Mouse (Mus musculus) erythroblast, adult 5-6 weeks (primary cell): Measurements from ENCODE around the gene Abcb4. TPM values are rescaled to one million over a fixed set of nuclear protein-coding genes. Genes with fewer than 3 reads are reported as not detected.
"Not testable (repeated sequence)": the region's sequence is repeated elsewhere in the genome, so short reads cannot be mapped to it uniquely, and the experiment has no call there.

Experiments
- ATAC-seq: replicated peaks from 2 replicates; pipeline ENCODE4 v1.8.0; 2016; ENCODE audit warnings: moderate number of reproducible peaks, mild to moderate bottlenecking, moderate TSS enrichment, inconsistent platforms; ENCODE audit not compliant: poor library complexity, low FRiP score, severe bottlenecking
- total RNA-seq, 2 experiments: library from RNA; stranded (forward) in 1 of 2; stranded (reverse) in 1 of 2; fragments of 150-400 nt in 1 of 2; fragments of 200-764, 138-1000 nt in 1 of 2; gene quantifications; 2 replicates each; pipeline versions ENCODE4 v1.2.3 to v1.2.4; 2015 to 2017; ENCODE audit warnings: low replicate concordance in 2 of 2

The Abcb4 gene
- total RNA-seq, 2 experiments from 2014 or later, result 174 to 418 TPM

DNA sequence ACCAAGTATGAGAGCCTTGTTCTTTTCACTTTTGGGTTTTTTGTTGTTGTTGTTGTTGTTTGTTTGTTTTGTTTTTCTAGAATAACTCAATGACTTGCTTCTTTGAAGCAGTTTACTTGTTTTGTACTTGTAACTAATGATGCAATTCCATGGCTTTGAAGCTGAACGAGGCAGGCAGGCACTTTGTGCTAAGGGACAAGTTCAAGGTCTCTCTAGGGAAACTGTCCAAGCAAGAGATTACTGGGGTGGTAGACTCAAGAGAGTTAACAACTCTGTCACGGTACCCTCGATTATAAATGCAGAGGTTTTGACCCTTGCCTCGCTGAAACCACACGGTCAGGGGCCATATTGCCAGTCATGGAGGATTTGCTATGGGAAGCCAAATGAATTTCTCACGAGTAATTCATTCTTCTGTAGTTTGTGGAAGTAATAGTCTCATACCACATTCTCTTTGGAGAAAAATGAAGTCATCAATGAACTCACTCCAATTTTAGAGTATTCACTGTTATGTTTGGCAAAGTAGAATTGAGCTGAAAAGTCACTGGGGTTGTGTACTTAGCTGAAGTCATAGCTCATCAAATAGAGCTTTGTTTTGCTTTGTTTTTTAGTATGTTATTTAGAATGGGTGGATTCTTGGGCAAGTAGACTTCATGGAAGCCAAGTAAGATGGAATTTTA lies 8.8 kb downstream of the Abcb4 start:
- no peak for ATAC-seq

DNA sequence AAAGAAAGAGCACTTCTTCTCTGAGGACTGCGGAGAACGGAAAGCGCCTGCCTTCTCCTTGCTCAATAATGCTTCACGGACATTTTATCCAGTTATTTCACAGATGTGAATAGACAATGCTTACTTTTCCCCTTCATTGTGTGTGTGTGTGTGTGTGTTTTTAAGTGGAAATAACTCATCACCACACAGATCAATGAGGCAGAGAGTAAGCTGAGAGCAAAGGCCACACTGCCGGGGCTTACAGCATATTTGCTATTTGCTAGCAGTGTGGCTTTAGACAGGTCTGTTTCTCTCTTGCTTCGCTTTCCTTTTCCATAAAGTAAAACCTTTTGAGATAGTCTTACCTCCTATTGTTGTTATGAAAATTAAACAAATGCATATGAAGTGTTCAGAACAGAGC lies 11.0 kb downstream of the Abcb4 start:
- no peak for ATAC-seq

DNA sequence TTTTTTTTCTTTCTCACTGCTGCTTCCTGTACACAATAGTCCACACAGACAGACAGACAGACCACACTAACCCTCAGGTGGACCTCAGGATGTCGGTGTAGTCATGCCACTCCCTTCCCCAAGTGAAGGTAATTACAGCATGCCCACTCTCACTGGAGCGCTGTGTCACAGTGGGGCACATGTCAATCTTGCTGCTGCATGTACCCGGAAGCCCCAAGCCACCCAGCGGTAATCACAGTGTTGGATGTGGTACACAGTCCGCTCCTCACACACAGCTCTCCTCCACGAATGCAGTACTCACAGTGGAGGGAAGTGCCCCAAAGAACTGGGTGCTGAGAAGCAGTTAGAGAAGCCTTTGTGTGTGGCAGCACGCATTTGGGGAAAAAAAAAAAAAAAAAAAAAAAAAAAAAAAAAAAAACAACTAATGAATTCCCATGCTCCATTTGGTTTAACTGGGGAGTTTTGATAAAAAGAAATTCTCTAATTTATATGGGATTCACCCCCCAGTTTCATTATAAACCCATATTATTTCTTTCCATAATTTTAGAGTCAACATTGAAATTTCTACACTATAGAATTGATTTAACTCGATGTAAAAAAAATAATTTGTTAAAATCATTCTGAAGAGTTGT lies 18.2 kb downstream of the Abcb4 start:
- 0 out of 2 replicates have a peak, but pooled peaks have one; percentile 26 for ATAC-seq

DNA sequence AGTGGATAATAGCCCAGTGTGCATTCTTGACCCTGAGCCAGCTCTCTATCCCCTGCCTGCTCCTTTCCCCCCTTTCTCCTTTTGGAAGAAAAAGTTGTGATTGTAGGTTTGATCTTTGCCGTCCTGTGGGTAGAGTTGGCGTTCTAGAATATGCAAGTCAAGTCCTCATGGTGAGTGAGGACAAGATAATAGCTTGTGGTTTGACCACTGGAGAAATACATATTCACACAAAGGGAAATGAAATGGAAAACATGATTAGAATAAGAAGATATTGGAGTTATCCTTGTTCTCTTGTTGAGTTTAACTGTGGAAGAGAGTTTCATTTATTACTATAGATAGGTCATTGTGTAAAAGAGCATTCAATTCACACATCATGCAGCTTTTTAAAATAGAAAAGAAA lies 22.9 kb downstream of the Abcb4 start:
- no peak for ATAC-seq

DNA sequence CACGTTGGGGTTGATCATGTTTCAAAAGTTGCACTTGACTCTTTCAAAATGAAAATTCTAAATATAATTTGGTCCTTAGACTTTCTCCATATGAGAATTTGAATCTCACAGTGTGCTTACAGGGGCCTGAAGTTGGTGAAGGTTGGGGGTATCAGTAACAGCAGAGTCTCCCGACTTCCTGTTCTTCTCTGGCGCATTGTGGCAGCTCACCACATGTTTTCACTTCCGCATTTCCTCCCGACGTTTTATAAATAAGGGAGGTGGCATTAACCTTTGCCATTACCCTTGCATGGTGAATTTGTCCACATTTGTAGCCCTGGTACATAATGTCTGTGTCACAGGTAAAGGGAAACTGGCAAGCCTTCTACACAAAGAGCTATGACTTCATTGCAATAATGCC lies 23.6 kb downstream of the Abcb4 start:
- no peak for ATAC-seq

DNA sequence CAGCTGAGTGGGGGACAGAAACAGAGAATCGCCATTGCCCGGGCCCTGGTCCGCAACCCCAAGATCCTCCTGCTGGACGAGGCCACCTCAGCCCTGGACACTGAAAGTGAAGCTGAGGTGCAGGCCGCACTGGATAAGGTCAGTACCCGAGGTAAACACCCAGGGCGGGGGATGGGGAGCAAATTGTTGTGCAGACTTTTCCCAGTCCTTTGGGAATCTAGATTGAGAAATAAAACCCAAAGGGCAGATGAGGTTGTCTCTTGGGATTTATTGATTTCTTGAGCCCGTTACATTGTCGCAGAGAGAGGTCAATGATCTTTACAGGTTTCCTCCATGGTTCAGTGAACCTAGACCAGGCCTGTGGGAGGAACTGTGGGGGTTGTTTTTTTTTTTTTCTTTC lies 34.9 kb downstream of the Abcb4 start:
- no peak for ATAC-seq

DNA sequence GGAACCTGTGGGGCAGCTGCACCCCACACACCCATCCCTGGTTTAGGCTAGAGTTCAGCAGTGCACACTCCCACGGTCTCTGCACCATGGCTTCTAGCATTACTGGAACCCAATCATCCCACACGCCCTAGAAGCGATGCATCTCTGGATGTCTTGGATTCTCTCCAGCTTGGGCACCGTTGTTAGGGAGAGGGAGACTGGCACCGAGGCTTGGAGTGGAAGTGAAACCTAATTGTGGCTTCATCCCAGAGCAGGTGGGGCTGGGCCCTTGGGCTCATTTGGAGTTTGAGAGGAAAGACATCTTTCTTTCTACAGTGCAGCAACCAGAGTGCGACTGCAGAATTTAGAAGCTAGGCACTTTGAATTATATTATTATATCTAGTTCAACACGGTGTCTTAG lies 44.4 kb downstream of the Abcb4 start:
- ATAC-seq, result no peak

DNA sequence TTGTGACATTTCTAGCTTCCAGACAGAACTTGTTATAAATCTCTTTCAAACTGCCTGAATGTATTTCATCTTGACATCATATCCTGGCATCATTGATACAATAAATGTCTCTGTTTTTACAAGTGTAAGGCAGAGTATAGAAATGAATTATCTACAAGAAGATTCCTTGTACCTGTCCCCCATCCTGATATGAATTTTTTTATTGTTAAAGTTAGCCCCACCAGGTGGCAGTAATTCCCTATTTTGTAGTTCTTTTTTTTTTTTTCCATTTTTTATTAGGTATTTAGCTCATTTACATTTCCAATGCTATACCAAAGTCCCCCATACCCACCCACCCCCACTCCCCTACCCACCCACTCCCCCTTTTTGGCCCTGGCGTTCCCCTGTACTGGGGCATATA lies 47.7 kb downstream of the Abcb4 start:
- not testable (repeated sequence) for ATAC-seq

DNA sequence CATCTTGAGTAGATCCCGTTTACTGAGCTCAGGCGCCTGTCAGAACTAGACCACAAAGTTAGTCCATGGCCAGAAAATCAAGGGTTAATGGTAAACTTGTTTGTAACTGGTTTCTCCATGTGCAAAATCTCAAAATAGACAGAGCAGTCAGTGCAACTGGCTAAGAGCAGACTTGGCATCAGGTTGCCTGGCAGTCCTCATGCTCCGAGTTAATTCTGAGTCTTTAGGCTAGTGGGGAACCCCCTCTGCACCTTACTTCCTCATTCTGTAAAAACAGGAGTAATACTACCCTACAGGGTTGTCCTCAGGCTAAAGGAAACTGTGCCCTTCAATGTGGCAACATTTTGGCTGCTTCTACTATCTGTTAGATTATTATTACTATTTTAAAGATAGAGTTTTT lies 50.3 kb downstream of the Abcb4 start:
- ATAC-seq, result no peak

DNA sequence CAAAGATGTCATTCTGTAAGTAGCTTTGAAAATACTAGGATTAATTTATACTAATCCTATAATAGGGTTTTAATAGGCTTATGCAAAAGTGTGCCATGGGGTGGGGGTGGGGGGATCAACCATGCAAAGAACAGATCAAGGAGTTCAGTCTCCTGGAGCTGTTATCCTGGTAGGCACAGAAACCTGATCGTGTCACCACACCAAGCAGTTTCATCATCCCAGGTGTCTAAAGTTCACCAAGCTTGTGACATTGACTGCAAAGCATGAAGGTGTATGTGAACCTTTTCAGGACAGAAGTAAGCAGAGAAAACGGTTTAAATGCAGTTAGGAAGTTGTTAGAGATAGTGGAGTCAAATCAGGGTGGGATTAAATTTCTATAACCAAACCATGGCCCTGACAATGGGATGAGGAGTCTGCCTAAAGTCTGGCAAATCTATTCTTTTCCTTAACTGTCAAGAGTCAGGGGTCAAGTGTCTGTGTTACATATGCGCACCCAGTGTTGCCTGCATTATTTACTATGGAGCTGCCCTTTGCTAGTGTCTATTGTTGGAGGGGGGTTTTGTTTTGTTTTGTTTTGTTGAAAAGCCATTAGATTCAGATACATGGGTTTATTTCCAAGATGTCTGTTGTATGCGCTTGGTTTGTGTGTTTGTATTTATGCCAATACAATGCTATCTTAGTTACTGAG lies 54.0 kb downstream of the Abcb4 start:
- no peak for ATAC-seq

DNA sequence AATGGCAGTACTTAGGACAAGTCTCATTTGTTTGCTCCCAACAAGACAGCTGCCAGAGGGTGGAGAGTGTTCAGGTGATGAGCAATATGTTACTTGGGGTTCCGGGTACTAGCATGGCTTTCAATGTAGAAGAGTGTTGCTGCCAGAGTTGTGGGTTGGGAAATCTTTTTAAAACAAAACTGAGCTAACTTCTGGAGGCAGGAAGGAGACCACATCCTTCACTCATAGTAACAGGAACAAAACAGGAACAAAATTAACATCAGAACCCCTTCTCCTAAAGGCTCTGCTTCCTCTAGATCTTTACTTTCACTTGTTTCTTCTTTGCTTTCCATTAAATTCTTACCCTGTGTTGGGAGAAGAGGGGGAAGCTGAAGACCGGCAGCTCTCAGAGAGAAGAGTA lies 60.1 kb downstream of the Abcb4 start:
- no peak for ATAC-seq

DNA sequence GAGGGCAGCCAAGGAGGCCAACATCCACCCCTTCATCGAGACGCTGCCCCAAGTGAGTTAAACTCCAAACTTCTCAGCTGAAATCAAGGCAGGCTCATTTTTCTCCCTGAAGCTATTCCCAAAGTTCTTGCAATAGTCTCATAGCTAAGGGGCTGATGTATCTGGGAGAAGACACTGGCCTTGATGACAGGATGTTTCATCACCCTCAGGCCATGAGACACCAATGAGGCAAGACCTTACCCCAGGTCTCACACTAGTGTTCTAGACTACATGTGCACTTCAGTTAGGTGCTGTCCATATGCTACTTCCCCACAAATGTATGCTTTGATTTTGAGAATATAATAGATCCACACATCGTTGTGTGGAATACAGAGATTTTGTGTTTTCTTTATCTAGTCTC lies 62.0 kb downstream of the Abcb4 start:
- no peak for ATAC-seq

DNA sequence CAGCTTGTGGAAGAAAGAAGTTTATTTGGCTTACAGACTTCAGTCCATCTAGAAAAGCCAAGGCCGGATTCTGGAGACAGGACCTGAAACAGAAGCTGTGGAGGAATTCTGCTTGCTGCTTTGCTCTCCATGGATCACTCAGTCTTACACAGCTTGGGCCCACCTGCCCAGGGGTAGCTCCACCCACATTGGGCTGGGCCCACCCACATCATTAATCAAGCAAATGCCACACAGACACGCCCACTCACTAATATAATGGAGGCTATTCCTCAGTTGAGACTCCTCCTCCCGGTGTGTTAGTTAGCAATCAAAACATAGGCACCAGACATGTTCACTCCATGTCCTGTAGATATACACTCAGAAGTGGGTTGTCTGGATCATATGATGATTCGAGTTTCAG lies 67.0 kb downstream of the Abcb4 start:
- ATAC-seq, result no peak

DNA sequence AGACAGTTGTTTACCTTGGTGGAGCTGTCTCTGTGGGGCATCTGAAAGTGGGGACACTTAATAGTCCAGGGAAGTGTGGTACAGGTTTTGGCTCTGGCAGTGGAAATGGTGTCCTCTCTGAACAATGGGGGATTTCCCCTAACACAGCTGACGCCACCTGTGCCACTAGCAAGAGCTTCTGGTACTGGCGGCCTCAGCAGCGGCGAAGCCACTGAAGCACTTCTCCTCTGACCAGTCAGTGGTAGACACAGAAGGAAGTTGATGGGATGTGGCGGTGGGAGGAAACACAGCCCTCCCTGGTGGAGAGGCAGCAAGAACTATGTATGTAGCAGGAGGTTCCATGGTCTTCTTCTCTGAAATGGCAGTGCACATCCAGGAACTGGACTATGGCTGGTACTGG lies 71.0 kb downstream of the Abcb4 start:
- ATAC-seq, result no peak

DNA sequence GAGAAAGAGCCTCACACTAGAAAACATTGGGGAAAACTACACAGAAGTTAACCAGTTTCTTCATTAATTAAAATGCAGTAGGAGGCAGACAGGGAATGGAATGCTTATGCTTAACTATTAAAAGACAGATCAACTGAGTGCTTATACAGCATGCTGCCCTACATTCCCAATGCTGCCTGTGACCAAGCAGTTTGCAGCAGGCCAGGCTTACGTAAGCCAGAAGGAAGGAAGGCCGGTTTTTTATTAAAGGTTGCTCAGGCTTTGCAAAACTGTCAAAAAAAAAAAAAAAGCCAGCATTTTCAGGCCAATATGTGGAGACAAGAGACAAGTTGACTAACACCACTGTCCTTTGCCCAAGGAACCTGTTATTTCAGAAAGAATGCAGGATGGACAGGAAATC lies 77.2 kb downstream of the Abcb4 start:
- ATAC-seq, result no peak

DNA sequence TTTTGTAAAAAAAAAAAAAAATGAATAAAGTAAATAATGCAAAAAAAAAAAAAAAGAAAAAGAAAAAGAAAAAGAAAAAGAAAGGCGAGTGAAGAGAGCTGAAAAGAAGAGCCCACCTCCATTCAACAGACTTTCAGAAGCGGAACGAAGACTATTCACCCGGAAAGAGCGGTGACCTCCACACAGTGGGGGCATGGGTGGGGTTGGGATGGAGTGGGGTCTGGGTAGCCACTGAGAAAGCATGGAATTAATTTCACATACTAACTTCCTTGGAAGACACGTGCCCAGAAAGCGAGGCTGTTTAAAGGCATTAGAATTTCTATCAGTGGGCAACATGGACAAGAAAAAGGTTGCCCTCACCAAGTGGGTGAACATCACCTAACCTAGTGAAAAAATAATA lies 78.8 kb downstream of the Abcb4 start:
- ATAC-seq, result no peak

DNA sequence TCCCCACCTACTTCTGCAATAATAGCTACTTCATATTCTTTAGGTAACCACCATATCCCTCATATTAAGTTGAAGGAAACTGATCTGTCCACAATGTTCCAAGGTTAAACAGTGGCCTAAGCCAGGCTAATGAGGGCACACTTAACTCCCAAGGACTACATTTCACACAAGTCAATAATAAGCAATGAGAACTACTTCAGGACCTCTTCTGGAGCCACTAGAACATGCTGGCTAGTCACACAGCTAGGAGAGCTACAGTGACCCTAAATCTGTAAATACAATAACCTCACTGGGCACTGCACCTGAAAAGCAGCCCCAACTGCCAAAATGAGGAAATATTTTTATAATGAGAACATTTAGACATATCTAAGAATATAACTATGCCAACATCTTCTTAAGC lies 81.2 kb downstream of the Abcb4 start:
- no peak for ATAC-seq

DNA sequence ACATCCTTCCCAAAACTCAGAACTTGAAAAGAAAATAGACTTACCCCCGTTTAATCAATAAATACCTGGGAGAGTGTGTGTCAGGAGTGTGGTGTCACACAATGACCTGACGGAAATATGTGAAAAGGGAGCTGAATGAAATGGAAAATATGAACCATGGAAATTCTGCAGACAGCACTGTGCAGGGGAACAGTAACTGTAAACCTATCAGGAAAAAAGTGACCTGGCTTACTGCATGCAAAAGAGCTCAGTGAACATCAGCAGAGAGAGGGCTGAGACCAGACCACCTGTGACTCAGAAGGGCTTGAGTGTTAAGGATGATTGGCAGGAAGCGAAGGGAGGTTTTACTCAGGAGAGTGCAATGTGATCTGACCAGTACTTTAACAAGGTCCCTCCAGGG lies 92.0 kb downstream of the Abcb4 start:
- ATAC-seq, result no peak

DNA sequence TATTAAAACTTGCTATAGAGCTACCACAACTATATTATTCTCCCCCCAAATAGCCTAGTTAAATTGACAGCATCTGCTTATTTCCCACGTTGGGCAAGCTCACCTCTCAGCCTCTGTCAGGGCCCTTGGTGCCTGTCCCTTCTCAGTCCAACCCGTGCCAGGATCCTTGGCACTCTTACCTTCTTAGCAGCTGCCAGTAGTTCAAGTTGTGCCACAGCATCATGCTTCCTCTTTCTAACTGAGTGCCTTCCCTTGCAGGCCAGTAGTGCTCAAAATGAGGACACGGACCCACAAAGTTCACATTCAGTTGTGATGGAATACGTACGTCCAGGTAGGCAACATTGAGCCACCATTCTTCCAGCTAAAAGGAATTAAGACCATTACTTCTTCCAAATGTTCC lies 94.4 kb downstream of the Abcb4 start:
- ATAC-seq, result no peak

DNA sequence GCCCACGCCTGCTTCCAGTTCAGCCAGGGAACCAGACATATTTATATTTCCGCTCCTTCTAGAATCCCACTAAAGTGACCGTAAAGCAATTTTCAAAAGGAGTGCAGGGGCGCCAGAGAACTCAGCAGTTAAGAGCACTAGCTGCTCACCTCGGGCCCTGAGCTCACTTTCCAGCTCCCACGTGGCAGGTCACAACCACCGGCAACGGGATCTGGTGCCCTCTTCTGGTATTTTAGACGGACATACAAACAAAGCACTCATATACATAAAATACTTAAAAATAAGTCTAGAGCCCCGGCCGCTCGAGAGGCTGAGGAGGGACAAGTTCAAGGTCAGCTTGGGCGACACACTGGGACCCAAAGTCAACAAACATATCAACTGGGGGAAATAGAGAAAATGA lies 97.0 kb downstream of the Abcb4 start:
- ATAC-seq, result no peak

DNA sequence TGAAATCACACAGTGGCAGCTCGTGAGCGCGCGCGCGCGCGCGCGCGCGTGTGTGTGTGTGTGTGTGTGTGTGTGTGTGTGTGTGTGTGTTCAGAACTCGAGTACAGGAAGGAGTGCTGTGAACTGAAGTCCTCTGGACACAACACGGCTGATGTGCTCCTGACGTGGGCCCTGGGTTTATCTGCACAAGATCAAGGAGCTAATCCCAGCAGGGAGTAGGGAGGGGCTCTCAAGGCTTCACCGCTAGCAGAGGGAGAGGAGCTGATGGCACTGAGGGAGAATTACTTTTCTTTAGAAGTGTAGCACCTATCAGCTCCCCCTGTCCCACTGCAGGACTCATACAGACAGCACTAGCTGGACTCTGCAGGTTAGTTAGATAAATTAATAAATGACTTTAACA lies 98.1 kb downstream of the Abcb4 start:
- no peak for ATAC-seq
